Mouse (Mus musculus): ENCODE measurements at regions not wholly inside any gene's neighbourhood (a gene's known extent, or its start where the extent isn't known, plus 50 kb on each side); places are given as distances from the start of the nearest gene placed in this dataset.
A peak's percentile ranks its signal among the peaks of the same experiment; 100 is the strongest.

DNA sequence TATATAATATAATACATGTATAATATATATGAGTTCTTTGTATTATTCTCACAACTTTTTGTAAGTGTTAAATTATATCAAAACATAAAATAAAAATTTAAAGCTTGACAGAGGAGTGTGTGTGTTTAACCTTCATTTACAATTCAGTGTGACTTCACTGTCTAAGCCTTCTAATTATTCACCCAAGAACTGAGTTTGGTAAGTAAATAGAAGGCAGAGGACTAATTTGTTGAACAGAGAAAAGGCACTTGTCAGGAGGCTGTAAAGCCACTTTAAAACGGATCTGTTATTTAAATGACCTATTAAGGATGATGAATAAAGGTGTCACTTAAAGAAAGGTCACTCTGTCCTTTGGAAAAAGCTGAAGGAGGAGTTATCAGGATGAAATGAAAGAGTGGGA lies 132.9 kb downstream of the Atxn7l3b start:
- no peak for DNase-seq (ENCODE audit: low spot score)
- H3K27ac ChIP-seq (ENCODE audit: low read depth, low read length): no peak overlapping the region
- H3K4me2 ChIP-seq (ENCODE audit: low read depth, low read length, poor library complexity, severe bottlenecking): no peak overlapping the region
- no peak overlapping the region for H3K4me3 ChIP-seq (ENCODE audit: low read depth, low read length)
- H3K27me3 ChIP-seq (ENCODE audit: insufficient read depth, low read length): no peaks in the 10 kb centered on the region
- 8% methylated on average over 1 of the region's 1 CpGs for WGBS
- no peak overlapping the region for H3K9ac ChIP-seq (replicated peaks; ENCODE audit: low read length, poor library complexity, severe bottlenecking)
- no peaks in the 10 kb centered on the region for H3K36me3 ChIP-seq (ENCODE audit: insufficient read depth, low read length)
- no peak for TF ChIP-seq CTCF (IDR thresholded peaks at IDR 0.05)
- H3K4me1 ChIP-seq (ENCODE audit: insufficient read depth, low read length): no peaks in the 10 kb centered on the region
- no peaks in the 10 kb centered on the region for H3K9me3 ChIP-seq (ENCODE audit: low read length)
- no peak for ATAC-seq (ENCODE audit: low FRiP score)

DNA sequence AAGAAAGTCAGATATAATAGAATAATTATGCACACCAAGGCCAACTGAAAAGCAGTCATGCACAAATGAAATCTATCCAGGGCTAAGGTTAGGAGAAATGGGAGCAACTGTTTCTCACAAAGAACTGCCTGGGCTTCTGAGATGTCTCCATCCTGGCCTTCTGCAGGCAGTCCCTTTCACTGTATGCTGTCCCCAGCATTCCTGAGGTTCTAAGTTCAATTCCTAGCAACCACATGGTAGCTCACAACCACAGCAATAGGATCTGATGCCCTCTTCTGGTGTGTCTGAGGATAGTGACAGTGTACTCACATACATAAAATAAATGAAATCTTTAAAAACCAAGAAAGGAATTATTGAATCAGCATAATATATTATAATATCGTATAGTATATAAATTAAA lies 133.3 kb downstream of the Atxn7l3b start:
- no peak overlapping the region for H3K4me2 ChIP-seq (ENCODE audit: low read depth, low read length, poor library complexity, severe bottlenecking)
- peak; percentile 39 for TF ChIP-seq CTCF (IDR thresholded peaks at IDR 0.05)
- no peaks in the 10 kb centered on the region for H3K4me1 ChIP-seq (ENCODE audit: insufficient read depth, low read length)
- H3K27me3 ChIP-seq (ENCODE audit: insufficient read depth, low read length): no peaks in the 10 kb centered on the region
- H3K4me3 ChIP-seq (ENCODE audit: low read depth, low read length): no peak overlapping the region
- H3K9me3 ChIP-seq (ENCODE audit: low read length): no peaks in the 10 kb centered on the region
- DNase-seq (ENCODE audit: low spot score): peak; percentile 10
- H3K36me3 ChIP-seq (ENCODE audit: insufficient read depth, low read length): no peaks in the 10 kb centered on the region
- ATAC-seq (ENCODE audit: low FRiP score): no peak; the same call in 1 of the 2 replicates
- no peak overlapping the region for H3K27ac ChIP-seq (ENCODE audit: low read depth, low read length)
- no peak overlapping the region for H3K9ac ChIP-seq (replicated peaks; ENCODE audit: low read length, poor library complexity, severe bottlenecking)
- 89% methylated on average over 1 of the region's 1 CpGs for WGBS

DNA sequence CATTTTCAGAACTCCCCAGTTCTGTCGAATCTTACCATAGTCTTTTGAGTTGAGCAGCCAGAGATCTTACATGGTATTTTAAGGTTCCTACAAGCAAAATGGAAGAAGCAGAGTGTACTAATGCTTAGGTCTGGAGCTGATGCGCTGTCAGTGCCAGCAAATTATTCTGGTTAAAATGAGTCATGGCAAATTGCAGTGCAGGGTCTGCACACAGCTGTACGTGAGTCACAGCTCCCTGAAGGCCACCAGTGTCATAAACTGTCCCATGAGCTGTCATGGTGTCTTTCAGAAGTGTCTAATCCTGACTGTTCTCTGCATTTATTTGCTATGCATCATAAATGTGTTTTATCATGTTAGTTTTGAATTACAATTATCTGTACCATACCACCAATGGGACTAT lies 140.6 kb downstream of the Atxn7l3b start:
- no peaks in the 10 kb centered on the region for H3K4me1 ChIP-seq (ENCODE audit: insufficient read depth, low read length)
- H3K9me3 ChIP-seq (ENCODE audit: low read length): no peaks in the 10 kb centered on the region
- H3K27ac ChIP-seq (ENCODE audit: low read depth, low read length): no peak overlapping the region
- 76% methylated on average over 3 of the region's 3 CpGs for WGBS
- ATAC-seq (ENCODE audit: low FRiP score): no peak
- H3K36me3 ChIP-seq (ENCODE audit: insufficient read depth, low read length): no peaks in the 10 kb centered on the region
- no peaks in the 10 kb centered on the region for H3K27me3 ChIP-seq (ENCODE audit: insufficient read depth, low read length)
- no peak overlapping the region for H3K9ac ChIP-seq (replicated peaks; ENCODE audit: low read length, poor library complexity, severe bottlenecking)
- no peak for DNase-seq (ENCODE audit: low spot score)
- H3K4me3 ChIP-seq (ENCODE audit: low read depth, low read length): no peak overlapping the region
- no peak for TF ChIP-seq CTCF (IDR thresholded peaks at IDR 0.05)
- no peak overlapping the region for H3K4me2 ChIP-seq (ENCODE audit: low read depth, low read length, poor library complexity, severe bottlenecking)

DNA sequence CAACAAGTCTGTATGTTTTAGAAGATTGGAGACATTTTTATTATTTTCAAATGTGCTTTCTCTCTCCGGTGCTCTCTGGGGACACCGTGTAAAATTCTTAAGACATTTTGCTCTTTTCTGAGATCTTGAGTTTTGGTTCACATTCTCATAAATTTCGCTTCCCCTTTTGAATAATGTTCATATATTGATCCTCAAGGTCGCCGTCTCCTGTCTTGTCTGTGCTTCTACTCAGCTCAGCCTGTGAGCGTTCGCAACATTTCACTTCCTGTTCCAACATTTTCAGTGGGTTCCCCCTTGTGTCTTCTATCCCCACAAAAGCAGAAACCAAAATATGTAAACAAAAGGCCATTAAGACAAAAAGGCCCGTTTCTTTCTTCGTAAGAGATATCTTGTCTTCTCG lies 154.5 kb downstream of the Atxn7l3b start:
- Histone ChIP-seq H3K36me3 (ENCODE audit: insufficient read depth, low read length) (no peaks in the 10 kb centered on the region), H3K4me1 (ENCODE audit: insufficient read depth, low read length) (no peaks in the 10 kb centered on the region), H3K4me2 (ENCODE audit: low read depth, low read length, poor library complexity, severe bottlenecking) (no peak overlapping the region), H3K9ac (replicated peaks; ENCODE audit: low read length, poor library complexity, severe bottlenecking) (no peak overlapping the region), H3K9me3 (ENCODE audit: low read length) (no peaks in the 10 kb centered on the region), H3K4me3 (ENCODE audit: low read depth, low read length) (no peak overlapping the region), H3K27ac (ENCODE audit: low read depth, low read length) (no peak overlapping the region), H3K27me3 (ENCODE audit: insufficient read depth, low read length) (no peaks in the 10 kb centered on the region)
- DNase-seq (ENCODE audit: low spot score): no peak
- ATAC-seq (ENCODE audit: low FRiP score): no peak
- no peak for TF ChIP-seq CTCF (IDR thresholded peaks at IDR 0.05)
- 91% methylated on average over 10 of the region's 10 CpGs for WGBS

DNA sequence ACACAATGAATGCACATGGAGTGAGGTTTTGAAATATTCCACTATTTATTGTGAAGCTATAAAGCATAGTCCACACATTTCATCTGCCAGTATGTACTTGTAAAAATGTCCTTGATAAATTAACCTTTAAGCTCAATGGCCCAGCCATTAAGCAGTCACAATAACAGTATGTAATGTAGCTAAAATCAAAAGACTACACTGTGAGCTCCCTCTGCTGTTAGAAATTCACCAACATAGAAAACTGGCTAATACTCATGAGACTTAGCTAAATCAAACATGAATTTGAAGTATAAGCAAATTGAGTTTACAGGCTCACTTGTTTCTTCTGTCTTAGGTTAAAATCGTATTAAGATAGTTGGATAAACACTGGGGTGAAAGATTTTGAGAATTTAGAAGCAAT lies 182.1 kb downstream of the Atxn7l3b start:
- Histone ChIP-seq H3K27ac (ENCODE audit: low read depth, low read length) (no peak overlapping the region), H3K36me3 (ENCODE audit: insufficient read depth, low read length) (no peaks in the 10 kb centered on the region), H3K4me1 (ENCODE audit: insufficient read depth, low read length) (no peaks in the 10 kb centered on the region), H3K27me3 (ENCODE audit: insufficient read depth, low read length) (no peaks in the 10 kb centered on the region), H3K9me3 (ENCODE audit: low read length) (no peaks in the 10 kb centered on the region), H3K4me2 (ENCODE audit: low read depth, low read length, poor library complexity, severe bottlenecking) (no peak overlapping the region), H3K9ac (replicated peaks; ENCODE audit: low read length, poor library complexity, severe bottlenecking) (no peak overlapping the region), H3K4me3 (ENCODE audit: low read depth, low read length) (no peak overlapping the region)
- TF ChIP-seq CTCF (IDR thresholded peaks at IDR 0.05): peak; percentile 78
- 49% methylated on average over 1 of the region's 1 CpGs for WGBS
- peak; percentile 75 for DNase-seq (ENCODE audit: low spot score)
- no peak for ATAC-seq (ENCODE audit: low FRiP score)

DNA sequence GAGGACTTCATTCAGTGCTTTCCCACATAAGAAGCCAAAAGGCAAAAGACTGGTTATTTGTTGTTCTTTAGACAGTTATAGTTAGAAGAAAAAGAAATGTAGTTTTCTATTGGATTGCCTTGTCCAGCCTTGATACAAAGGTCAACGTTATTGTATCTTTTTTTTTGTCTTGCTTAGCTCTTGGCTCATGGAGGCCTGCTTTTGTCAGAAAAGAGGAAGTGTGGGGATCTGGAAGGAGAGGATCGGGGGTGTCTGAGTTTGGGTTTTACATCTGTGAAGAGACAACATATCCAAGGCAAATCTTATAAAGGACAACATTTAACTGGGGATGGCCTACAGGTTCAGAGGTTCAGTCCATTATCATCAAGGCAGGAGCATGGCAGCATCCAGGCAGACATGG lies 185.3 kb downstream of the Atxn7l3b start:
- Histone ChIP-seq H3K4me3 (ENCODE audit: low read depth, low read length) (no peak overlapping the region), H3K4me2 (ENCODE audit: low read depth, low read length, poor library complexity, severe bottlenecking) (no peak overlapping the region), H3K4me1 (ENCODE audit: insufficient read depth, low read length) (no peaks in the 10 kb centered on the region), H3K36me3 (ENCODE audit: insufficient read depth, low read length) (no peaks in the 10 kb centered on the region), H3K27me3 (ENCODE audit: insufficient read depth, low read length) (no peaks in the 10 kb centered on the region), H3K9me3 (ENCODE audit: low read length) (no peaks in the 10 kb centered on the region), H3K27ac (ENCODE audit: low read depth, low read length) (no peak overlapping the region), H3K9ac (replicated peaks; ENCODE audit: low read length, poor library complexity, severe bottlenecking) (no peak overlapping the region)
- no peak for ATAC-seq (ENCODE audit: low FRiP score)
- TF ChIP-seq CTCF (IDR thresholded peaks at IDR 0.05): no peak
- DNase-seq (ENCODE audit: low spot score): no peak
- WGBS: 89% methylated on average over 2 of the region's 2 CpGs

Data from midbrain, postnatal 0 days (tissue).